Mouse (Mus musculus): Measurements from ENCODE around the gene Dync1i2. TPM values are rescaled to one million over a fixed set of nuclear protein-coding genes. Genes with fewer than 3 reads are reported as not detected.

Dync1i2 gene
- polyA plus RNA-seq, 1 experiment from 2014 or later, result 199 TPM

- Histone ChIP-seq H3K27me3 (ENCODE audit: control insufficient read depth, insufficient read depth, low read depth, low read length) (no peaks in the 10 kb centered on the region), H3K9me3 (replicated peaks; ENCODE audit: control insufficient read depth, low read length, poor library complexity, severe bottlenecking) (no peaks in the 10 kb centered on the region), H3K27ac (ENCODE audit: low read length) (no peak overlapping the region), H3K36me3 (ENCODE audit: control insufficient read depth, insufficient read depth, low read length) (peaks cover 12% of the 10 kb centered on the region), H3K4me1 (ENCODE audit: control insufficient read depth, insufficient read depth, low read length) (no peaks in the 10 kb centered on the region), H3K4me3 (ENCODE audit: low read depth, low read length) (no peak overlapping the region), H3K9ac (ENCODE audit: low read depth, low read length) (no peak overlapping the region), H3K4me2 (ENCODE audit: low read length) (no peak overlapping the region)
- no peak for ATAC-seq
- WGBS, result 78% methylated on average over 4 of the region's 4 CpGs
Measured at GRCm38 (mm10) chr2:71270085-71270484, 58.6 kb downstream of the Dync1i2 start.

- no peak for ATAC-seq
- H3K27ac ChIP-seq (ENCODE audit: low read length), result no peak overlapping the region
- no peak overlapping the region for H3K9ac ChIP-seq (ENCODE audit: low read depth, low read length)
- no peak overlapping the region for H3K4me3 ChIP-seq (ENCODE audit: low read depth, low read length)
- no peak overlapping the region for H3K4me2 ChIP-seq (ENCODE audit: low read length)
- WGBS, result 71% methylated on average over 23 of the region's 23 CpGs
- no peaks in the 10 kb centered on the region for H3K9me3 ChIP-seq (replicated peaks; ENCODE audit: control insufficient read depth, low read length, poor library complexity, severe bottlenecking)
- H3K4me1 ChIP-seq (ENCODE audit: control insufficient read depth, insufficient read depth, low read length), result no peaks in the 10 kb centered on the region
- no peaks in the 10 kb centered on the region for H3K27me3 ChIP-seq (ENCODE audit: control insufficient read depth, insufficient read depth, low read depth, low read length)
- peaks cover 13% of the 10 kb centered on the region for H3K36me3 ChIP-seq (ENCODE audit: control insufficient read depth, insufficient read depth, low read length)
Measured at GRCm38 (mm10) chr2:71273955-71274679, 62.6 kb downstream of the Dync1i2 start.

- Histone ChIP-seq H3K27me3 (ENCODE audit: control insufficient read depth, insufficient read depth, low read depth, low read length) (no peaks in the 10 kb centered on the region), H3K9ac (ENCODE audit: low read depth, low read length) (no peak overlapping the region), H3K4me3 (ENCODE audit: low read depth, low read length) (no peak overlapping the region), H3K4me2 (ENCODE audit: low read length) (no peak overlapping the region), H3K27ac (ENCODE audit: low read length) (no peak overlapping the region), H3K9me3 (replicated peaks; ENCODE audit: control insufficient read depth, low read length, poor library complexity, severe bottlenecking) (no peaks in the 10 kb centered on the region), H3K36me3 (ENCODE audit: control insufficient read depth, insufficient read depth, low read length) (peaks cover 13% of the 10 kb centered on the region), H3K4me1 (ENCODE audit: control insufficient read depth, insufficient read depth, low read length) (no peaks in the 10 kb centered on the region)
- ATAC-seq, result no peak
- 79% methylated on average over 7 of the region's 7 CpGs for WGBS
Measured at GRCm38 (mm10) chr2:71275734-71276133, 64.2 kb downstream of the Dync1i2 start.

- Histone ChIP-seq H3K4me1 (ENCODE audit: control insufficient read depth, insufficient read depth, low read length) (no peaks in the 10 kb centered on the region), H3K9me3 (replicated peaks; ENCODE audit: control insufficient read depth, low read length, poor library complexity, severe bottlenecking) (no peaks in the 10 kb centered on the region), H3K27me3 (ENCODE audit: control insufficient read depth, insufficient read depth, low read depth, low read length) (no peaks in the 10 kb centered on the region), H3K27ac (ENCODE audit: low read length) (no peak overlapping the region), H3K9ac (ENCODE audit: low read depth, low read length) (0 out of 2 replicates have a peak overlapping the region, but pooled peaks have one; percentile 6), H3K36me3 (ENCODE audit: control insufficient read depth, insufficient read depth, low read length) (peaks cover 23% of the 10 kb centered on the region), H3K4me3 (ENCODE audit: low read depth, low read length) (no peak overlapping the region), H3K4me2 (ENCODE audit: low read length) (no peak overlapping the region)
- whole genome bisulfite sequencing, result 75% methylated on average over 23 of the region's 23 CpGs
- ATAC-seq, result peak; percentile 21; the same call in 1 of the 2 replicates
Measured at GRCm38 (mm10) chr2:71278791-71279775, 67.6 kb downstream of the Dync1i2 start.

- Histone ChIP-seq H3K4me2 (ENCODE audit: low read length) (no peak overlapping the region), H3K9me3 (replicated peaks; ENCODE audit: control insufficient read depth, low read length, poor library complexity, severe bottlenecking) (no peaks in the 10 kb centered on the region), H3K9ac (ENCODE audit: low read depth, low read length) (no peak overlapping the region), H3K4me3 (ENCODE audit: low read depth, low read length) (no peak overlapping the region), H3K27me3 (ENCODE audit: control insufficient read depth, insufficient read depth, low read depth, low read length) (no peaks in the 10 kb centered on the region), H3K4me1 (ENCODE audit: control insufficient read depth, insufficient read depth, low read length) (no peaks in the 10 kb centered on the region), H3K27ac (ENCODE audit: low read length) (no peak overlapping the region), H3K36me3 (ENCODE audit: control insufficient read depth, insufficient read depth, low read length) (peaks cover 20% of the 10 kb centered on the region)
- WGBS, result 80% methylated on average over 1 of the region's 1 CpGs
- ATAC-seq, result peak; percentile 62
Measured at GRCm38 (mm10) chr2:71281981-71282380, 70.5 kb downstream of the Dync1i2 start.

- H3K36me3 ChIP-seq (ENCODE audit: control insufficient read depth, insufficient read depth, low read length), result peaks cover 3% of the 10 kb centered on the region; the same call in 1 of the 2 replicates
- H3K4me1 ChIP-seq (ENCODE audit: control insufficient read depth, insufficient read depth, low read length), result peaks cover 12% of the 10 kb centered on the region
- H3K9me3 ChIP-seq (replicated peaks; ENCODE audit: control insufficient read depth, low read length, poor library complexity, severe bottlenecking), result no peaks in the 10 kb centered on the region
- peak overlapping the region; percentile 63 for H3K27ac ChIP-seq (ENCODE audit: low read length)
- H3K4me3 ChIP-seq (ENCODE audit: low read depth, low read length), result no peak overlapping the region
- ATAC-seq, result peak; percentile 78
- H3K4me2 ChIP-seq (ENCODE audit: low read length), result no peak overlapping the region
- H3K9ac ChIP-seq (ENCODE audit: low read depth, low read length), result no peak overlapping the region
- H3K27me3 ChIP-seq (ENCODE audit: control insufficient read depth, insufficient read depth, low read depth, low read length), result no peaks in the 10 kb centered on the region
- 30% methylated on average over 6 of the region's 6 CpGs for WGBS
Measured at GRCm38 (mm10) chr2:71290107-71290775, 78.7 kb downstream of the Dync1i2 start.

- no peaks in the 10 kb centered on the region; the same call in 1 of the 2 replicates for H3K36me3 ChIP-seq (ENCODE audit: control insufficient read depth, insufficient read depth, low read length)
- peaks cover 22% of the 10 kb centered on the region for H3K4me1 ChIP-seq (ENCODE audit: control insufficient read depth, insufficient read depth, low read length)
- no peak overlapping the region for H3K27ac ChIP-seq (ENCODE audit: low read length)
- 37% methylated on average over 5 of the region's 5 CpGs for WGBS
- no peak overlapping the region for H3K4me3 ChIP-seq (ENCODE audit: low read depth, low read length)
- H3K9ac ChIP-seq (ENCODE audit: low read depth, low read length), result no peak overlapping the region
- H3K9me3 ChIP-seq (replicated peaks; ENCODE audit: control insufficient read depth, low read length, poor library complexity, severe bottlenecking), result no peaks in the 10 kb centered on the region
- H3K4me2 ChIP-seq (ENCODE audit: low read length), result no peak overlapping the region
- no peak for ATAC-seq
- H3K27me3 ChIP-seq (ENCODE audit: control insufficient read depth, insufficient read depth, low read depth, low read length), result no peaks in the 10 kb centered on the region
Measured at GRCm38 (mm10) chr2:71291566-71291965, 80.1 kb downstream of the Dync1i2 start.

- ATAC-seq, result peak; percentile 63; the same call in 1 of the 2 replicates
- H3K4me2 ChIP-seq (ENCODE audit: low read length), result no peak overlapping the region
- H3K9me3 ChIP-seq (replicated peaks; ENCODE audit: control insufficient read depth, low read length, poor library complexity, severe bottlenecking), result no peaks in the 10 kb centered on the region
- H3K27ac ChIP-seq (ENCODE audit: low read length), result peak overlapping the region; percentile 50
- H3K4me1 ChIP-seq (ENCODE audit: control insufficient read depth, insufficient read depth, low read length), result peaks cover 22% of the 10 kb centered on the region
- no peaks in the 10 kb centered on the region; the same call in 1 of the 2 replicates for H3K36me3 ChIP-seq (ENCODE audit: control insufficient read depth, insufficient read depth, low read length)
- no peak overlapping the region for H3K4me3 ChIP-seq (ENCODE audit: low read depth, low read length)
- no peak overlapping the region for H3K9ac ChIP-seq (ENCODE audit: low read depth, low read length)
- 38% methylated on average over 3 of the region's 3 CpGs for WGBS
- H3K27me3 ChIP-seq (ENCODE audit: control insufficient read depth, insufficient read depth, low read depth, low read length), result no peaks in the 10 kb centered on the region
Measured at GRCm38 (mm10) chr2:71293983-71294382, 82.5 kb downstream of the Dync1i2 start.

Measured in midbrain, embryonic 16.5 days (tissue).